Mouse (Mus musculus) liver, adult 2 months (tissue): ENCODE results near the gene Pkib.

Source experiments
- CTCF ChIP-seq: fragments of 200-500 bp; IDR thresholded peaks from 2 replicates; pipeline ENCODE4 v1.5.1; 2011; ENCODE audit warnings: low read depth, low read length, control low read depth
- POLR2A ChIP-seq: fragments of 200-500 bp; IDR thresholded peaks from 2 replicates; pipeline ENCODE4 v1.6.1; 2011; ENCODE audit warnings: low read length, control low read depth; ENCODE audit not compliant: insufficient read depth; ENCODE audit errors: extremely low read depth

- TF ChIP-seq POLR2A (no peak), CTCF (no peak)
Measured at GRCm38 (mm10) chr10:57602951-57603350, 28.8 kb upstream of the Pkib start.
